In genomic region chr10:125264938-125265337, GRCm38 (mm10) we compare ENCODE assay signal across 9 mouse cellular contexts.
DNase-seq lines count a peak whose midpoint lies in the region; ATAC-seq and TF ChIP-seq lines count a peak whose summit lies in the region.
"Had no signal": no experiment of that assay in that cellular context is flagged by ENCODE, and none has a peak within 500 bp of the region (broad histone marks: within the 10 kb centered on the region; RNA-seq: fewer than 3 reads in every experiment).

No protein-coding gene starts in this region.

- 65% methylated on average over 4 of the region's 4 CpGs for WGBS in intestine, postnatal 0 days
- 60% methylated on average over 4 of the region's 4 CpGs for WGBS in intestine, embryonic 16.5 days
- 58% methylated on average over 4 of the region's 4 CpGs for WGBS in forebrain, embryonic 16.5 days
- 64% methylated on average over 4 of the region's 4 CpGs for WGBS in midbrain, embryonic 12.5 days

- no peaks in the 10 kb centered on the region for H3K9me3 ChIP-seq in intestine, postnatal 0 days (ENCODE audit: control insufficient read depth)
- H3K9me3 ChIP-seq in intestine, embryonic 16.5 days (ENCODE audit: control insufficient read depth, low read length), result no peaks in the 10 kb centered on the region
- H3K9me3 ChIP-seq in forebrain, embryonic 16.5 days (ENCODE audit: control insufficient read depth, low read length), result no peaks in the 10 kb centered on the region
- no peaks in the 10 kb centered on the region for H3K9me3 ChIP-seq in midbrain, embryonic 12.5 days

- no peaks in the 10 kb centered on the region for H3K27me3 ChIP-seq in intestine, postnatal 0 days (replicated peaks; ENCODE audit: control insufficient read depth, insufficient read depth, low read length)
- H3K27me3 ChIP-seq in intestine, embryonic 16.5 days (replicated peaks; ENCODE audit: control insufficient read depth, insufficient read depth, low read length), result no peaks in the 10 kb centered on the region
- H3K27me3 ChIP-seq in forebrain, embryonic 16.5 days (replicated peaks; ENCODE audit: control insufficient read depth, insufficient read depth, low read length), result no peaks in the 10 kb centered on the region
- no peaks in the 10 kb centered on the region for H3K27me3 ChIP-seq in midbrain, embryonic 12.5 days

- H3K27ac ChIP-seq in intestine, postnatal 0 days (ENCODE audit: low read depth, low read length), result no peak overlapping the region
- H3K27ac ChIP-seq in intestine, embryonic 16.5 days (ENCODE audit: low read length), result no peak overlapping the region
- no peak overlapping the region for H3K27ac ChIP-seq in forebrain, embryonic 16.5 days (ENCODE audit: low read length)
- no peak overlapping the region for H3K27ac ChIP-seq in midbrain, embryonic 12.5 days (replicated peaks)

- no peaks in the 10 kb centered on the region for H3K4me1 ChIP-seq in intestine, postnatal 0 days (replicated peaks; ENCODE audit: control insufficient read depth, insufficient read depth, low read length)
- H3K4me1 ChIP-seq in intestine, embryonic 16.5 days (ENCODE audit: control insufficient read depth, insufficient read depth, low read length), result no peaks in the 10 kb centered on the region
- H3K4me1 ChIP-seq in forebrain, embryonic 16.5 days (replicated peaks; ENCODE audit: control insufficient read depth, insufficient read depth, low read length), result peaks cover 3% of the 10 kb centered on the region
- H3K4me1 ChIP-seq in midbrain, embryonic 12.5 days, result no peaks in the 10 kb centered on the region

- peak; percentile 81 for TF ChIP-seq CTCF in intestine, postnatal 0 days (IDR thresholded peaks at IDR 0.05; ENCODE audit: low read depth)

- H3K4me3 ChIP-seq in intestine, postnatal 0 days (ENCODE audit: low read depth, low read length), result no peak overlapping the region
- no peak overlapping the region for H3K4me3 ChIP-seq in intestine, embryonic 16.5 days (ENCODE audit: low read length)
- no peak overlapping the region for H3K4me3 ChIP-seq in forebrain, embryonic 16.5 days (replicated peaks; ENCODE audit: low read length)
- no peak overlapping the region for H3K4me3 ChIP-seq in midbrain, embryonic 12.5 days

- no peaks in the 10 kb centered on the region for H3K36me3 ChIP-seq in intestine, postnatal 0 days (ENCODE audit: control insufficient read depth, insufficient read depth)
- no peaks in the 10 kb centered on the region for H3K36me3 ChIP-seq in intestine, embryonic 16.5 days (ENCODE audit: control insufficient read depth, insufficient read depth, low read length)
- no peaks in the 10 kb centered on the region for H3K36me3 ChIP-seq in forebrain, embryonic 16.5 days (ENCODE audit: control insufficient read depth, insufficient read depth)
- no peaks in the 10 kb centered on the region for H3K36me3 ChIP-seq in midbrain, embryonic 12.5 days
- H3K36me3 ChIP-seq: G1E had no signal

- H3K9ac ChIP-seq in intestine, postnatal 0 days (ENCODE audit: low read depth, low read length), result no peak overlapping the region
- H3K9ac ChIP-seq in intestine, embryonic 16.5 days (ENCODE audit: low read depth, low read length), result no peak overlapping the region
- H3K9ac ChIP-seq in forebrain, embryonic 16.5 days (replicated peaks; ENCODE audit: low read depth, low read length), result no peak overlapping the region
- no peak overlapping the region for H3K9ac ChIP-seq in midbrain, embryonic 12.5 days (replicated peaks)

- no peak for ATAC-seq in intestine, postnatal 0 days
- no peak for ATAC-seq in intestine, embryonic 16.5 days
- ATAC-seq in forebrain, embryonic 16.5 days, result peak; percentile 82
- peak; percentile 58; the same call in 1 of the 2 replicates for ATAC-seq in midbrain, embryonic 12.5 days (ENCODE audit: low FRiP score, low read depth)

- no peak overlapping the region for H3K4me2 ChIP-seq in intestine, postnatal 0 days (replicated peaks; ENCODE audit: low read depth)
- H3K4me2 ChIP-seq in intestine, embryonic 16.5 days (ENCODE audit: low read depth, low read length), result no peak overlapping the region
- H3K4me2 ChIP-seq in forebrain, embryonic 16.5 days (ENCODE audit: low read length), result no peak overlapping the region
- H3K4me2 ChIP-seq in midbrain, embryonic 12.5 days (replicated peaks), result no peak overlapping the region

- peak; percentile 48 for DNase-seq in cerebellum, adult 11-12 months
- peak; percentile 33 for DNase-seq in hindlimb bud, embryonic 11.5 days (ENCODE audit: extremely low spot score, low read depth, low spot score)
- peak; percentile 40 to 54 for DNase-seq in left cerebral cortex, postnatal 14 days (ENCODE audit: low spot score in 2 of 2)
- DNase-seq in thymus, postnatal 25 days, result peak; percentile 46

- intact Hi-C loops in left cerebral cortex, postnatal 14 days (cut with DNase I), result loop anchor here (10.0 kb wide), 1 partner anchor 230 kb away; no protein-coding TSS in a partner anchor

Comparison
In these comparisons a context has a peak if more than half of its experiments do, and no peak if none do; other contexts are left out.
1. ATAC-seq: peak in forebrain, embryonic 16.5 days (single experiment) and midbrain, embryonic 12.5 days (single experiment); none in intestine, postnatal 0 days (single experiment) and intestine, embryonic 16.5 days (single experiment).
2. Peak in every context shown above with its lines, with median percentiles within 50 percentile points of each other: DNase-seq.